Comparison of ENCODE assay signal across 8 mouse cellular contexts in the genomic region with DNA sequence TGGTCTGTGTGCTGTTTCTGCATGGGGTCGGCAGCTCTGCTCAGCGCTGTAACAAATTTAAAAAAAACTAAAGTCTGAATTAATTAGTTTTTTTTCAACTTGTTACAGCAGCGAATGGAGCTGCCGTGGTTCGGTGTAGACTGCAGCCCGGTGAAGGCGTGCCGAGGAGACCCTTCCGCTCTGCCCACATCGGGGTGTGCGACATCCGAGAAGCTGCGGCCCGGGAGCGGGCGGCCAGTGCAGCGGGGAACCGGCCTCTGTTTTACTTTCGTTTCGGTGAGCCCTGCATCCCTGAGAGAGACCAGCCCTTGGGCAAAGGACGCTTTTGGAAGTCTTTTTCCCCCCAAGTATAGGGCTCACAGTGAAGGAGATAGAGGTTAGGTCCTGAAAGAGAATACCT.
A peak's percentile ranks its signal among the peaks of the same experiment; 100 is the strongest.
DNase-seq lines count a peak whose midpoint lies in the region; ATAC-seq lines count a peak whose summit lies in the region.

No protein-coding gene starts in this region.

- peaks cover 3% of the 10 kb centered on the region; the same call in 1 of the 2 replicates for H3K4me1 ChIP-seq in embryonic facial prominence, embryonic 12.5 days
- H3K4me1 ChIP-seq in limb, embryonic 12.5 days (replicated peaks): no peaks in the 10 kb centered on the region
- 0 out of 2 replicates have a peak, but pooled peaks cover 6% of the 10 kb centered on the region for H3K4me1 ChIP-seq in midbrain, embryonic 10.5 days

- H3K36me3 ChIP-seq in embryonic facial prominence, embryonic 12.5 days: no peaks in the 10 kb centered on the region
- H3K36me3 ChIP-seq in limb, embryonic 12.5 days: no peaks in the 10 kb centered on the region
- no peaks in the 10 kb centered on the region for H3K36me3 ChIP-seq in midbrain, embryonic 10.5 days

- intact Hi-C loops in heart, postnatal 14 days (cut with DNase I): no loop called here

- DNase-seq in urinary bladder, postnatal 14 days (ENCODE audit: low spot score): peak; percentile 20
- no peak for DNase-seq in urinary bladder, postnatal 10 days (ENCODE audit: low spot score)
- peak; percentile 50 to 56 for DNase-seq in heart, postnatal 14 days
- no peak for DNase-seq in midbrain, embryonic 10.5 days (ENCODE audit: low spot score)
- DNase-seq in testis, postnatal 10 days (ENCODE audit: low spot score): peak; percentile 47
- DNase-seq in layer of hippocampus, postnatal 36 days: no peak

- ATAC-seq in embryonic facial prominence, embryonic 12.5 days (ENCODE audit: insufficient number of reproducible peaks, insufficient read depth, low FRiP score, low TSS enrichment): no peak
- no peak for ATAC-seq in limb, embryonic 12.5 days (ENCODE audit: insufficient number of reproducible peaks, insufficient read depth, low FRiP score, low TSS enrichment, low read depth)

- no peak overlapping the region for H3K27ac ChIP-seq in embryonic facial prominence, embryonic 12.5 days
- no peak overlapping the region for H3K27ac ChIP-seq in limb, embryonic 12.5 days
- H3K27ac ChIP-seq in midbrain, embryonic 10.5 days (replicated peaks): no peak overlapping the region

- peak overlapping the region; percentile 21 for H3K4me3 ChIP-seq in embryonic facial prominence, embryonic 12.5 days
- peak overlapping the region; percentile 24 for H3K4me3 ChIP-seq in limb, embryonic 12.5 days (replicated peaks)
- H3K4me3 ChIP-seq in midbrain, embryonic 10.5 days: peak overlapping the region; percentile 23; the same call in 1 of the 2 replicates

- H3K27me3 ChIP-seq in embryonic facial prominence, embryonic 12.5 days: no peaks in the 10 kb centered on the region
- H3K27me3 ChIP-seq in limb, embryonic 12.5 days: no peaks in the 10 kb centered on the region
- H3K27me3 ChIP-seq in midbrain, embryonic 10.5 days (ENCODE audit: low read depth, poor library complexity, severe bottlenecking): no peaks in the 10 kb centered on the region

- peak overlapping the region; percentile 33 for H3K4me2 ChIP-seq in embryonic facial prominence, embryonic 12.5 days (replicated peaks)
- peak overlapping the region; percentile 50 for H3K4me2 ChIP-seq in limb, embryonic 12.5 days

- 62% methylated on average over 21 of the region's 21 CpGs for WGBS in embryonic facial prominence, embryonic 12.5 days
- 63% methylated on average over 21 of the region's 21 CpGs for WGBS in limb, embryonic 12.5 days
- WGBS in midbrain, embryonic 10.5 days: 69% methylated on average over 21 of the region's 21 CpGs

- no peaks in the 10 kb centered on the region for H3K9me3 ChIP-seq in embryonic facial prominence, embryonic 12.5 days
- no peaks in the 10 kb centered on the region for H3K9me3 ChIP-seq in limb, embryonic 12.5 days
- H3K9me3 ChIP-seq in midbrain, embryonic 10.5 days (replicated peaks): no peaks in the 10 kb centered on the region

- H3K9ac ChIP-seq in embryonic facial prominence, embryonic 12.5 days: no peak overlapping the region
- peak overlapping the region; percentile 42; the same call in 1 of the 2 replicates for H3K9ac ChIP-seq in limb, embryonic 12.5 days (replicated peaks)

Comparison
In these comparisons a context has a peak if more than half of its experiments do, and no peak if none do; other contexts are left out.
1. DNase-seq: peak in urinary bladder, postnatal 14 days (single experiment), heart, postnatal 14 days (2 of 2) and testis, postnatal 10 days (single experiment); none in urinary bladder, postnatal 10 days (single experiment), midbrain, embryonic 10.5 days (single experiment) and layer of hippocampus, postnatal 36 days (0 of 2).
2. Peak in every context shown above with its lines, with median percentiles within 50 percentile points of each other: H3K4me3 ChIP-seq.